Mouse (Mus musculus) ZHBTc4 (cell line): ENCODE data around the gene Camk1.

Experiments used
- DNase-seq: peaks from one replicate; pipeline ENCODE4 v3.0.0-alpha.2; 2011; ENCODE audit warnings: low read depth, low spot score

Camk1 gene

GRCm38 (mm10) chr6:113306986-113307349 is 36.8 kb downstream of the Camk1 start, which contains the start of gene Brpf1:
Gene Brpf1 (plus strand): TSS chr6:113307137.
- DNase-seq, result no peak

GRCm38 (mm10) chr6:113306322-113306985 is 37.3 kb downstream of the Camk1 start:
- DNase-seq, result peak; percentile 100

- peak; percentile 56 for DNase-seq
These were observed 41.5 kb downstream of the Camk1 start for GRCm38 (mm10) chr6:113302258-113302657.

- no peak for DNase-seq
These were observed 42.4 kb downstream of the Camk1 start for GRCm38 (mm10) chr6:113301350-113301749.

- peak; percentile 51 for DNase-seq
These were observed 47.1 kb downstream of the Camk1 start for GRCm38 (mm10) chr6:113296639-113297038.

- DNase-seq, result peak; percentile 37
These were observed 47.7 kb downstream of the Camk1 start for GRCm38 (mm10) chr6:113296046-113296445.

- DNase-seq, result no peak
These were observed 50.8 kb downstream of the Camk1 start for GRCm38 (mm10) chr6:113292938-113293337.

GRCm38 (mm10) chr6:113290346-113290745 is 53.4 kb downstream of the Camk1 start:
- DNase-seq, result peak; percentile 61

GRCm38 (mm10) chr6:113289346-113289745 is 54.4 kb downstream of the Camk1 start:
- DNase-seq, result peak; percentile 87

- DNase-seq, result no peak
These were observed 56.5 kb downstream of the Camk1 start for GRCm38 (mm10) chr6:113287236-113287635.

- DNase-seq, result no peak
These were observed 57.5 kb downstream of the Camk1 start for GRCm38 (mm10) chr6:113286316-113286715.

GRCm38 (mm10) chr6:113284931-113285330 is 58.9 kb downstream of the Camk1 start:
- DNase-seq, result no peak
